Mouse (Mus musculus) left cerebral cortex, adult 18-20 months (tissue): Measurements from ENCODE around the gene Llgl2. TPM values are rescaled to one million over a fixed set of nuclear protein-coding genes. Genes with fewer than 3 reads are reported as not detected.

ENCODE experiments used
- DNase-seq, 2 experiments: peaks; one replicate each; pipeline ENCODE4 v3.0.0; 2021 to 2022; ENCODE audit warnings: low spot score in 2 of 2, mixed read lengths in 1 of 2
- total RNA-seq, 2 experiments: library from RNA; stranded (reverse); gene quantifications; 2 replicates each; pipeline ENCODE4 v1.2.3; 2021

The Llgl2 gene
- total RNA-seq, 2 experiments from 2014 or later, result 3.6 to 4.5 TPM

- DNase-seq, result no peak
Measured at GRCm38 (mm10) chr11:115876438-115876837, 52.6 kb downstream of the Llgl2 start.

DNA sequence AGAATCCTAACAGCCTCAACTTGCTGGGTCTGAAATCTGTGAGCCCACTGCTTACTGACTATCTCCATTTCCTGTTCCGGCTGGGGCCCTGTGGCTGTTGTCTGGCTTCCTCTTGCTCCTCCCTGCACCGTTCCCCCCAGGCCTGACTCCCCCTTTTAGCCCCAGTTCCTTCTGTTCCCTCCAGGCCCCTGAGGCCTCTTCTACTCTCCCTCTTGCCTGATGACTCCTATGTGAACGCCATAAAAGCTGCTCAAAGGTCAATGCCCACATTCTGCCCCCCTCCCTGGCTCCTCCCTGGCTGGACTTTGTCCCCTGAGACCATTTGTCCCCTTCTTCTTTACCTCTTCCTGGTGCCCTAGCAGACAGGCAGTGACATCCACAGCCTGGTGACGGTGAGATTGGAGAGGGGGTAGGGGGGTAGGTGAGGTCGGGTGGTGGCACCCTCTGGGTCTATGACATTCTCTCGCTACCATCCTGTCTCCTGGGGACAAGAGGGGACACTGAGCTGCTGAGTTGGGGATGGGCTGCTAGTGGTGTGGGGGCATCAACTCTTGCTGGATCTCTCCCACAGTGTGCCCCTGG is 53.4 kb downstream of the Llgl2 start:
- no peak for DNase-seq

GRCm38 (mm10) chr11:115878071-115878470 is 54.2 kb downstream of the Llgl2 start:
- DNase-seq, result no peak

DNA sequence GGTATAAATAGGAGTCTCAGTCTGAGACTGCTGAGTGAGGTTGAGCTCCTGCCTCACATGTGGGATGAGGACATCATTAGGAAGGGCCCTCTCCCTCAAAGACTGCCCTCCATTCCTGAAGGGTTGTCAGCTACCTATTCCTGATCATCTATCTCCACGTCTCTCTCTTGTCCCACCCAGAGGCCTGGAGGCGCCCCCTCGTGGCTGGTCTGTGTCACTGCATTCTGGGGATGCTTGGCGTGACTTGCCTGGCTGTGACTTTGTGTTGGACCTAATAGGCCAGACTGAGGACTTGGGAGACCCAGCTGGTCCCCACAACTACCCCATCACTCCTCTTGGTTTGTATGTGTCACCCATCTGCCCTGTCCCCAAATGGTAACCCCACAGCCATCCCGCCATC is 57.2 kb downstream of the Llgl2 start:
- DNase-seq, result no peak

DNA sequence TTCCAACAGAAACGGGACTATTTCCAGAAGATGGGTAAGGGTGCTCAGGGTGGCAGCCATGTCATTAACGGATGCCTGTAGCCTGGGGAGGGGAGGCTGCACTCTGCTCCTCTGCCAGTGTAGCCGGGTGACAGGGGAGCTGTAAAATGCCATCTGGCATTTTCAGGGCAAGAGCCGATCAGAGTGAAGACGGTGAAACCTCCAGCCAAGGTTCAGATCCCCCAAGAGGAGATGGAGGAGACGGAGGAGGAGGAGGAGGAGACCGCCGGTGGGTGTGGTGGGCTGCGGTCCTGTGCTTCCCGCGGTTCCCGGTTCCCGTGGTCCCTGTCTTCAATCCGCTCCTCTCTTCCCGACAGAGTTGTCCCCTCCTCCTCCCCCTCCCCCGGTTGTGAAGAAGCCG is 59.4 kb downstream of the Llgl2 start:
- DNase-seq, result no peak

DNA sequence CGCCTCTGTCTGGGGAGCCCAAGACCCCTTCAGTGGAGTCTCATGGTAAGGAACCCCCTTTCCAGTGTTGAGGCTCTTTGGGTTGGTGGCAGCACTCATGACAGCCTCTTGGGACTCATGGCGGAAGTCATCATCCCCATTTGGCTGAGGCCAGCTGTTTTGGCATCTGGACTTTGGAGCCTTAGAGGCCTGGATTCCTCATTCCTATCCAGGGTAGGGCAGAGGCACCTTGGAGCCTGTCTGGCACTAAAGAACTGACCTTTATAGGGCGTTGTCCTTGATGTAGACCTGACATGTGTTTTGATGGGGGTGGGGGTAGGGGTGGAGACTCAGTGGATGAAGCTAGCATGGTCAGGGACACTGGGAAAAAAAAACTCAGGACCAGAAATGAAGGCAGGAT is 60.5 kb downstream of the Llgl2 start:
- DNase-seq, result no peak

- no peak for DNase-seq
Measured at GRCm38 (mm10) chr11:115885281-115885680, 61.4 kb downstream of the Llgl2 start.

DNA sequence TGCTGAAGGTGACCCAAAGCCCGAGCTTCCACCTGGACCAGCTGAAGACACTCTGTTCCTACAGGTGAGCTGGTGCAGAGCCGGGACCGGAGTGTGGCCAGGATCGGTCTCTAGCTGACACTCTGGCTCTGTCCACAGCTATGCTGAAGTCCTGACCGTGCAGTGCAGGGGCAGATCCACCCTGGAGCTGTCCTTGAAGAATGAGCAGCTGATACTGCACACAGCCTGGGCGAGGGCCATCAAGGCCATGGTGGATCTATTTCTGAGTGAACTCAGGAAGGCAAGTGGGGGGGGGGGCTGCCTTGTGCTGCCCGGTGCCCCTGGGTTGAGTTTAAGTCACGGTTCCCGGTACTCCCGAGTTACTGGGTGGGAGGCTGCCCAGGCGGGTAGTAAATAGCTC is 62.6 kb downstream of the Llgl2 start:
- no peak for DNase-seq

DNA sequence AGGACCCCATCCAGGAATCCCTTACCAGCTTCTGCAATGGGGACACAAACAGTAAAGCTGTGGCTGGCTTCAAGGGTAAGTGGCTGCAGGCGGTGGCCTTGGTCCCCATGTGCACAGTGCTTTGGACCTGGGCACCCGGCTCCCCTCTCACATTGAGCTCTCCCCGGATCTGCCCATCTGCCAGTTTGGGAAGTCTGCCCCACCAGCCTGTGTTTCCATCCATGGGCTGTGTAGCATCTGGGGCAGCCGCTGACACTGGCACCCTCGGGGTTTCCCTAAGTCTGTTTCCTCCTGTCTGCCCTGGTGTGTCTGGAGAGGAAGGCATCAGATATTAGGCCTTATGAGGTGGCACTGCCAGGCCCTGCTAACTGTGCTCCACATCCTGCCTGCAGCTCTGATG is 64.2 kb downstream of the Llgl2 start:
- DNase-seq, result no peak

- DNase-seq, result no peak
Measured at GRCm38 (mm10) chr11:115889159-115889558, 65.3 kb downstream of the Llgl2 start.

GRCm38 (mm10) chr11:115892213-115892612 is 68.4 kb downstream of the Llgl2 start:
- no peak for DNase-seq

GRCm38 (mm10) chr11:115893071-115893470 is 69.2 kb downstream of the Llgl2 start:
- no peak for DNase-seq

GRCm38 (mm10) chr11:115894755-115895520 is 71.1 kb downstream of the Llgl2 start:
- no peak for DNase-seq

GRCm38 (mm10) chr11:115898446-115898845 is 74.6 kb downstream of the Llgl2 start:
- no peak for DNase-seq

DNA sequence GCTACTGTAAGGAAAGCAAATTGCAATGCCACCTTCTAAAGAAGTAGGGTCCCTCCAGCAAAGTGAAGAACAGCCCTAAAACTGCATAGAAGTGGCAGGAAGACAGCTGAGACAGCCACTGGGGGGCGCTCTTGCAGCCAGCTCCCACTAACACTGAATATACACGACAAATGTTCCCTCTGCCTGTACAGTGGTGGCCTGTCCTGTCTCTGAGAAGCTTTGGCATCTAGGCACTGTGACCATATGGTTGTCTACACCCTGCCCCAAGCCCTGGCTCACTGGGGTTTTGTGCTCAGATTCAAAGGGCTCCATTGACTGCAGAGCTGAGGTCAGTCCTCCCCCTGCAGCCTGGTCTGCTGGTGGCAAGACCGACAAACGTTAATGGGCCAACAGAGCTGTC is 75.0 kb downstream of the Llgl2 start:
- DNase-seq, result peak; percentile 32 to 51

- DNase-seq, result no peak
Measured at GRCm38 (mm10) chr11:115899486-115900266, 75.8 kb downstream of the Llgl2 start, which contains the start of gene Smim5. Gene Smim5 (plus strand): TSS chr11:115899966.

DNA sequence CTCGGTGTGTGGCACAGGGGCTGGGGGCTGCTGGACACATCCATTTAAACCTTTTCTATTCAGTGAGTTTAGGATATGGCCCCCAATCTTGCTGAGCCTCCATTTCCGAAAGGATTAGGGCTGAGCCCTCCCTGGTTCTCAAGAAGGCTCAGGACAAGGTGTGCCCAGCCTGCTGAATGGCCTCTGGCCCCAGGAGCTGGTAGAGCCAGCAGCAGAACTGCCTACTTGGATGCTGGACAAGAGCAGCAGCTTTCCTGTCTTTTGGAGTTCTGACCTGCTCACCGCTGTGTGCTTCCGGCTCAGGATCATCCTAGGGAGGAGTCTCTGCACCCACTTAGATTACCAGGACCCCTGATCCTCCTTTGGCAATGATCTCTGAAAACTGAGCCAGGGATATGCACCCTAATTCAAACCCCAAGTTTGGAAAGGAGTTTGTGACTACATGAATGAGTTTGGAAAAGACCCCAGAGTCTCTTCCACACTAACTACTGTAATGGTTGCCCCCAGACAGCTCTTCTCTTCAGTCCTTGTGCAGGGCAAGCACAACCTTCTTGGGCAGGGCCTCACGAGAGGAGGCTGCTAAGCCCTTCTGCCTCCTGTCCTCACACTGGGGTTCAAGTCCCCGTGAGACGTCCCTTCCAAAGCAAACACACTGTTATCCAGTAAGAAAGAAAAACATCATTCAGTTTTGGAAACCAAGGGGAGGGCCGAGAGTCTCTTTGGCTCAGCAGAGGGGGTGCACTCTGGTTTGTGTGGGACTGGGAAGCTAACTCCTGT is 76.9 kb downstream of the Llgl2 start:
- no peak for DNase-seq

DNA sequence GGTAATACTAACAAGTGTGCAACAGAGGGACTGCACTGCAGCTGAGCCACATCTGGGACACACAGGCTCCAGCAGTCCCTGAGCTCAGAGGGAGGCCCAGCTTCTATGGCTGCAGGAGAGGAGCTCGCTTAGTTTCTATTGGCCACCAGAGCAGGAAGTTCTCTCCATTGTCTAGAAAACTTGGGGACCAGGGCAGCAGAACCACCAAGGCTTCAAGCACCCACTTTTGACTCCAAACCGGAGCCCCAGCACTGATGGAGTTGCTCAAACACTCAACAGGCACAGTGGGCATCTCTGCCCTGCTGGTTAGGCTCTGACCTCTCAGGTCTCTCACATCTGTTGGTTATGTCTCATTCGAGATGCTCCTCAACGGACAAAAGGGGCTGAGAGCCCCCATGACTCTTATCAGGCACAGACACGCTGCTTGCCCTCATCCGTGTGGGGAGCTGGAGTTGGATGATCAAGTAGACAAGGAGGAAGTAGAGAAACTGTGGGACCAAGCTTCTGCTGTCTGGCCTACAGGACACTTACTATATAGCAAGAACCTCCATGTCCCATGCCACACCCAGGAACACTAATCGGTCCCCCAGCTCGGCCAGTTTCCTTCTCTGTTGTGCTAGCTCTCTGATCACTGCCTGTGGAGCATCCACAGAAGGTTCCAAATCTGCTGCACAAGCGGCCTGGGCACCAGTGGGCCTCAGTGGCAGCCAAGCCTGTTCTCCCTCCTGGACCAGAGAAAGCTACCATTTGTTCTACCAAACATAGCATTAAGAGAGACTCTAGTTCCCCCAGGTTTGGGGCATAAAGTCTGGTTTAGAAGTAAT is 77.7 kb downstream of the Llgl2 start:
- no peak for DNase-seq

DNA sequence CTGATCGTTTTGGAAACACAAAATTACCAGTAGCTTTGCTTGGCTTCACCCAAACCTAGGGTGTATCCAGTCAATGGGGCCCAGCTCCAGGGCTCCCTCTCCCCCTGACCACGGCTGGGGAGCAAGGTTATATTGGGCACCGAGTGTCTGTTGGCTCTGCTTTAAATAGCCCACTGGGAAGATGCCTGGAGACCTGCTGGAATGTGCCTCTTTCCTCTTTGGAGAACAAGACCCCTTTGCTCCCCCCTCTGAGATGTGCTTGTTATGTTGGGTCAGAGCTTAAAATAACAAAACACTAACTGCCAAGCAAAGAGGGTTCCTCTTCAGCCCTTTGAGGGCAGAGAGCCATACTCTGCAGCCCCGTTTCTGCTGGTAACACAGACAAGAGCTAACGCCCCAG is 78.3 kb downstream of the Llgl2 start:
- no peak for DNase-seq

GRCm38 (mm10) chr11:115902831-115903230 is 79.0 kb downstream of the Llgl2 start:
- no peak for DNase-seq
